Mouse (Mus musculus) layer of hippocampus, adult 18-20 months (tissue): ENCODE data around the gene Zbtb7a. TPM values are rescaled to one million over a fixed set of nuclear protein-coding genes. Genes with fewer than 3 reads are reported as not detected.

ENCODE experiments used
- DNase-seq, 2 experiments: peaks; one replicate each; pipeline ENCODE4 v3.0.0; 2022; ENCODE audit warnings: low spot score in 2 of 2
- total RNA-seq, 2 experiments: library from RNA; stranded (reverse); gene quantifications; 2 replicates each; pipeline ENCODE4 v1.2.3; 2021

Gene Zbtb7a
- total RNA-seq, 2 experiments from 2014 or later = 122 to 126 TPM

GRCm38 (mm10) chr10:81138821-81139528, 4.0 kb downstream of the Zbtb7a start:
- no peak for DNase-seq

GRCm38 (mm10) chr10:81139529-81139846, 4.5 kb downstream of the Zbtb7a start:
- DNase-seq = no peak

- no peak for DNase-seq
Observed at GRCm38 (mm10) chr10:81140005-81140404, 5.0 kb downstream of the Zbtb7a start.

- no peak for DNase-seq
Observed at GRCm38 (mm10) chr10:81140717-81141454, 5.9 kb downstream of the Zbtb7a start.

- no peak for DNase-seq
Observed at GRCm38 (mm10) chr10:81141455-81142210, 6.6 kb downstream of the Zbtb7a start.

GRCm38 (mm10) chr10:81142551-81142981, 7.5 kb downstream of the Zbtb7a start:
- DNase-seq = no peak

GRCm38 (mm10) chr10:81143157-81143633, 8.2 kb downstream of the Zbtb7a start:
- no peak for DNase-seq

- no peak for DNase-seq
Observed at GRCm38 (mm10) chr10:81143845-81144437, 8.9 kb downstream of the Zbtb7a start.

GRCm38 (mm10) chr10:81144667-81145066, 9.6 kb downstream of the Zbtb7a start:
- DNase-seq = no peak

- DNase-seq = no peak
Observed at GRCm38 (mm10) chr10:81145307-81145706, 10.3 kb downstream of the Zbtb7a start.

GRCm38 (mm10) chr10:81145778-81146177, 10.8 kb downstream of the Zbtb7a start:
- DNase-seq = no peak

GRCm38 (mm10) chr10:81146296-81146695, 11.3 kb downstream of the Zbtb7a start:
- no peak for DNase-seq

- no peak for DNase-seq
Observed at GRCm38 (mm10) chr10:81151261-81151660, 16.2 kb downstream of the Zbtb7a start.

GRCm38 (mm10) chr10:81152609-81153008, 17.6 kb downstream of the Zbtb7a start:
- DNase-seq = no peak

- no peak for DNase-seq
Observed at GRCm38 (mm10) chr10:81154313-81154712, 19.3 kb downstream of the Zbtb7a start.

GRCm38 (mm10) chr10:81154736-81155135, 19.7 kb downstream of the Zbtb7a start:
- DNase-seq = no peak

GRCm38 (mm10) chr10:81161602-81162317, 26.7 kb downstream of the Zbtb7a start:
- DNase-seq = no peak

GRCm38 (mm10) chr10:81162318-81162652, 27.3 kb downstream of the Zbtb7a start:
- DNase-seq = no peak

- no peak for DNase-seq
Observed at GRCm38 (mm10) chr10:81165118-81165517, 30.1 kb downstream of the Zbtb7a start.

- DNase-seq = peak; percentile 100
Observed at GRCm38 (mm10) chr10:81167200-81168086, 32.4 kb downstream of the Zbtb7a start, which contains the start of gene Pias4. Gene Pias4 (minus strand): TSS chr10:81167923.
